Mouse (Mus musculus): ENCODE measurements around the gene Npas3. TPM values are rescaled to one million over a fixed set of nuclear protein-coding genes. Genes with fewer than 3 reads are reported as not detected.

Gene Npas3
- total RNA-seq, 2 experiments from 2014 or later, result 18.0 to 21.1 TPM

DNA sequence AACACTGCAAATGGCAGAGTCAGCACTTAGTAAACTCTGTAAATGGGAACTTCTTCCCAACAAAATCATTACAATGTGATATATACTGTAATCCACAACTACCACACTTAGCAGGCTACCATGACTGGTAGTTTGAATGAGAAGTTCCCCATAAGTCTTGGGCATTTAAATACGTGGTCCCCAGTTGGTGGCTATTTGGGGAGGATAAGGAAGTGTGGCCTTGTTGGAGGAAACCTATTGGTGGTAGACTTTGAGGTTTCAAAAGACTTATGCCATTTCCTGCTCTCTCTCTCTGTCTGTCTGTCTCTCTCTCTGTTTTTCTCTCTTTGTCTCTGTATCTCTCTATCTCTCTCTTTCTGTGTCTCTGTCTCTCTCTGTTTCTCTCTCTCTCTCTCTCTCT lies 871.9 kb downstream of the Npas3 start:
- Histone ChIP-seq H3K27ac (no peak overlapping the region), H3K4me3 (no peak overlapping the region)
- TF ChIP-seq CTCF (IDR thresholded peaks at IDR 0.05), result no peak
- intact Hi-C loops (cut with DNase I), result no loop called here
- no peak for DNase-seq (ENCODE audit: extremely low spot score in 1 of 2, low spot score in 2 of 2)

DNA sequence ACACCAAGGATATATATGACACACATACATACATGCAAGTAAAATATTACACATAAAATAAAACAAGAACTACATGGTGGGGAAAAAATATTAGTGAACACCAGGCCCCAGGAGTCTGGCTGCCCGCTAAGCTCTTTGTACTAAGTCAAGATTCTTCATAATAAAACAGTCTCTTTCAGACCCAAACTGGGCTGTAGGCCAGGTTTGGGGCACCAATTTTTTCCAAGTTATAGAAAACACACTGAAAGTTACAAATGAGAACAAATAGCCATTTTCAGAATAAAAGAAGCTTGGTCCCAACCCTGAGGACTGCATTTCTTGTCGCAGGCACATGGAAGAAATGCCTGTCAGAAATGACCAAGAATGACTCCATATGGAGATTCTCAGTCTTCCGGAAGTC lies 872.8 kb downstream of the Npas3 start:
- TF ChIP-seq CTCF (IDR thresholded peaks at IDR 0.05), result no peak
- no peak overlapping the region for H3K27ac ChIP-seq
- no peak overlapping the region for H3K4me3 ChIP-seq
- no peak for DNase-seq (ENCODE audit: extremely low spot score in 1 of 2, low spot score in 2 of 2)
- intact Hi-C loops (cut with DNase I), result no loop called here

All from left cerebral cortex, adult 2 months (tissue).